Mouse (Mus musculus) neural tube, embryonic 13.5 days (tissue): ENCODE data around the gene Arfgap1. TPM values are rescaled to one million over a fixed set of nuclear protein-coding genes. Genes with fewer than 3 reads are reported as not detected.

Experiments
- ATAC-seq: fragments of 200-750 bp; cut with Nextera tagmentation; 2 replicates; pipeline ENCODE4 v1.8.0; 2017; ENCODE audit warnings: low read depth, mild to moderate bottlenecking, moderate TSS enrichment, moderate library complexity
- H3K27ac ChIP-seq: fragments of 300-500 bp; sonication (generic); replicated peaks from 2 replicates; pipeline ENCODE4 v1.5.1; 2015; ENCODE audit warnings: moderate library complexity, mild to moderate bottlenecking, inconsistent platforms
- H3K27me3 ChIP-seq: fragments of 300-500 bp; sonication (generic); 2 replicates; pipeline ENCODE4 v1.6.1; 2015; ENCODE audit warnings: mild to moderate bottlenecking, inconsistent platforms
- H3K36me3 ChIP-seq: fragments of 300-500 bp; sonication (generic); 2 replicates; pipeline ENCODE4 v1.6.1; 2015; ENCODE audit warnings: mild to moderate bottlenecking, inconsistent platforms
- H3K4me1 ChIP-seq: fragments of 300-500 bp; sonication (generic); replicated peaks from 2 replicates; pipeline ENCODE4 v1.6.1; 2015; ENCODE audit warnings: inconsistent platforms
- H3K4me2 ChIP-seq: fragments of 300-500 bp; sonication (generic); 2 replicates; pipeline ENCODE4 v1.6.1; 2015; ENCODE audit warnings: inconsistent platforms, mild to moderate bottlenecking, moderate library complexity
- H3K4me3 ChIP-seq: fragments of 300-500 bp; sonication (generic); 2 replicates; pipeline ENCODE4 v1.5.1; 2015; ENCODE audit warnings: mild to moderate bottlenecking, inconsistent platforms
- H3K9ac ChIP-seq: fragments of 300-500 bp; sonication (generic); 2 replicates; pipeline ENCODE4 v1.6.1; 2015; ENCODE audit warnings: moderate library complexity, mild to moderate bottlenecking, inconsistent platforms
- H3K9me3 ChIP-seq: fragments of 300-500 bp; sonication (generic); 2 replicates; pipeline ENCODE4 v1.6.1; 2016; ENCODE audit warnings: inconsistent platforms
- WGBS: fragments of 180-500 bp; shearing (Covaris S2); methylation state at CpG from one replicate; pipeline ENCODE4 v1.1.7; 2015; 5-methylcytosine and 5-hydroxymethylcytosine counted together
- polyA plus RNA-seq: library from polyadenylated mRNA; unstranded; fragments of >200 nt; fragmentation: Nextera tagmentation; extraction: Ambion mirVana; gene quantifications from 2 replicates; pipeline ENCODE4 v1.2.1, GENCODE M21; 2015

The Arfgap1 gene
- polyA plus RNA-seq, 1 experiment from 2014 or later = 106 TPM

- Histone ChIP-seq H3K4me1 (peaks cover 59% of the 10 kb centered on the region), H3K36me3 (no peaks in the 10 kb centered on the region)
Measured at GRCm38 (mm10) chr2:180953638-180954037, 13.4 kb upstream of the Arfgap1 start.

GRCm38 (mm10) chr2:180954061-180955047, 12.7 kb upstream of the Arfgap1 start, which contains the start of gene Nkain4:
Nkain4 (minus strand) TSS chr2:180954699.
- WGBS = under 1% methylated on average over 52 of the region's 52 CpGs
- peak within 1 kb of the TSS; percentile 95 for H3K27ac ChIP-seq
- ATAC-seq = peak; percentile 94

More at GRCm38 (mm10) chr2:180953638-180954037, 13.4 kb upstream of the Arfgap1 start:
- Histone ChIP-seq H3K27ac (peak overlapping the region; percentile 95), H3K9me3 (no peaks in the 10 kb centered on the region), H3K9ac (peak overlapping the region; percentile 80), H3K4me3 (peak overlapping the region; percentile 61), H3K4me2 (peak overlapping the region; percentile 80), H3K27me3 (no peaks in the 10 kb centered on the region)
- ATAC-seq = no peak
- WGBS = 11% methylated on average over 2 of the region's 2 CpGs

GRCm38 (mm10) chr2:180959605-180960004, 7.4 kb upstream of the Arfgap1 start:
- H3K4me2 ChIP-seq = no peak overlapping the region
- no peak overlapping the region for H3K4me3 ChIP-seq
- H3K36me3 ChIP-seq = no peaks in the 10 kb centered on the region
- WGBS = 77% methylated on average over 7 of the region's 7 CpGs
- no peaks in the 10 kb centered on the region for H3K27me3 ChIP-seq
- no peak overlapping the region for H3K9ac ChIP-seq
- H3K4me1 ChIP-seq = peaks cover 10% of the 10 kb centered on the region; the same call in 1 of the 2 replicates
- H3K27ac ChIP-seq = no peak overlapping the region
- ATAC-seq = no peak
- no peaks in the 10 kb centered on the region for H3K9me3 ChIP-seq

More at GRCm38 (mm10) chr2:180954061-180955047, 12.7 kb upstream of the Arfgap1 start, which contains the start of gene Nkain4:
- H3K9ac ChIP-seq = peak within 1 kb of the TSS; percentile 80
- H3K4me2 ChIP-seq = peak within 1 kb of the TSS; percentile 80
- no peaks in the 10 kb centered on the region for H3K36me3 ChIP-seq
- H3K4me3 ChIP-seq = peak within 1 kb of the TSS; percentile 61
- no peaks in the 10 kb centered on the region for H3K27me3 ChIP-seq
- peaks cover 57% of the 10 kb centered on the region for H3K4me1 ChIP-seq
- H3K9me3 ChIP-seq = no peaks in the 10 kb centered on the region

DNA sequence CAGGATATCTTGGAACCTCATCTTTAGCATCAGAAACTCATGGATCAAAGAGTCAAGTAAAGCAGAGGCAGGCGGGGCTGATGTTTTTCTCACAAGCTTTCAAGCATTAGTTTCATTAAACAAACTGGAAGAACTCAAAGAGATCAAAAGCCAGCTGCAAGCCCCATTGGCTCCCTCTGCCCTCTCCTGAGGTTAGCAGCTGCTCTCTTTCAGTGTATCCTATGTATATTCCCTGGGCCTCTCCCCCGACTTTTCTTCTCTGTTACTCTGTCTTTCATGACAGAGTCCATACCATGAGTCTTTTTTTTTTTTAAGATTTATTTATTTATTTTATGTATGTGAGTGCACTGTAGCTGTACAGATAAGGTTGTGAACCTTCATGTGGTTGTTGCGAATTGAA, 6.8 kb upstream of the Arfgap1 start:
- Histone ChIP-seq H3K36me3 (no peaks in the 10 kb centered on the region), H3K9ac (no peak overlapping the region), H3K4me3 (no peak overlapping the region), H3K4me1 (peaks cover 5% of the 10 kb centered on the region; the same call in 1 of the 2 replicates), H3K9me3 (no peaks in the 10 kb centered on the region), H3K27me3 (no peaks in the 10 kb centered on the region), H3K4me2 (no peak overlapping the region), H3K27ac (no peak overlapping the region)
- WGBS = 85% methylated on average over 3 of the region's 3 CpGs
- no peak for ATAC-seq

- no peak overlapping the region for H3K9ac ChIP-seq
- WGBS = 74% methylated on average over 2 of the region's 2 CpGs
- H3K4me3 ChIP-seq = no peak overlapping the region
- H3K27ac ChIP-seq = no peak overlapping the region
- no peak for ATAC-seq
- H3K27me3 ChIP-seq = no peaks in the 10 kb centered on the region
- no peaks in the 10 kb centered on the region for H3K9me3 ChIP-seq
- H3K4me1 ChIP-seq = peaks cover 10% of the 10 kb centered on the region
- no peaks in the 10 kb centered on the region for H3K36me3 ChIP-seq
- no peak overlapping the region for H3K4me2 ChIP-seq
Measured at GRCm38 (mm10) chr2:180962616-180963308, 4.3 kb upstream of the Arfgap1 start.

DNA sequence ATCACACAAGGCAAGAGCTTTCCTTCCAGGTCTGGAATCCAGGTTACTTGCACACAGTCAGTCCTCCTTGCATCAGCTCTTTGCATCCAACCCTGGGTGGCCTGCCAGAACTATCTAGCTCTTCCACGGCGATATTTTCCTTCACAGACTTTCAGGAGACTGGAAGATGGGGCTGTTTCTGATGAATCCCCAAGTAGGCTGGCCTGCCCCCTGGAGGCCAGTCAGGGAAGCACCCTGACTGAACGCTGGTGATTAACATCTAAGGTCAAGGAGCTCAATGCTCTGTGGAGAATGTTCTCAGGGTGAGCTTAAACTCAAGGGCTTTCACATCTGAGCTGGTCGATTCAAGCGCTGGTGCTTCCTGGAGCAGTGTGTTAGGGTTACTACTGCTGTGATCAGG, 3.1 kb upstream of the Arfgap1 start:
- H3K36me3 ChIP-seq = 0 out of 2 replicates have a peak, but pooled peaks cover 5% of the 10 kb centered on the region
- H3K4me3 ChIP-seq = no peak overlapping the region
- H3K9me3 ChIP-seq = no peaks in the 10 kb centered on the region
- no peak overlapping the region for H3K4me2 ChIP-seq
- H3K4me1 ChIP-seq = peaks cover 22% of the 10 kb centered on the region
- no peak overlapping the region for H3K9ac ChIP-seq
- ATAC-seq = no peak
- WGBS = 4% methylated on average over 5 of the region's 5 CpGs
- H3K27ac ChIP-seq = no peak overlapping the region
- H3K27me3 ChIP-seq = no peaks in the 10 kb centered on the region

DNA sequence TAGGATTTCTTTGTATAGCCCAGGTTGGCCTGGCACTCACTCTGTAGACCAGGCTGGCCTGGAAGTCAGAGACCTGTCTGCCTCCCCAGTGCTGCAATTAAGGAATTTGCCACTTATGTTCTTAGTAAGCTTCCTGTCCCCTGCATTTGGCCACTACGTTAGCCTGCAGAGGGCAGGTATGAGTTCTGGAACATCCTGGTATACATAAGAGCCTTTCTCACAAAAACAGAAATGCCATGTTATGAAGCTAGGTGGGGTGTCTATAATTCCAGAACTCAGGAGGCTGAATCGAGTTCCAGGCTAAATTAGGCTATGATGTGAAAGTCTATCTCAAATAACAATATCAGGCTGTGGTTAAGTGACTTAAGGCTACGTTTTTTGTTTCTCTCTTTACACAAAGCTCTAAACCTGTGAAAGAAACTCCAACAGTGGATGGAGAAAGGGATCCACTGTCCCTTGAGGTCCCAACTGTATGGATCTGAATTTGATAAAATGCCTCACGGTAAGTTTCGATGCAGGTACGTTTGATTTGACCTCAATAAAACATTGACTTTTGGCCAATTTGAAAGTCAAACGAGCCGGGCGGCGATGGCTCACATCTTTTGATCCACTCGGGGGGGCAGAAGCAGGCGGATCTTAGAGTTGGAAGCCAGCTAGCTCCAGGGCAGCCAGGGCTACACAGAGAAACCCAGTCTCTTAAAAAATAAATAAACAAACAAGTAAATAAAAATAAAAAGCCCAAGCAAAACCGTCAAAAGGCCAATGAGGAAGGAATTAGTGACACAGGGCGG, 738 bp upstream of the Arfgap1 start:
- Histone ChIP-seq H3K4me1 (peaks cover 31% of the 10 kb centered on the region), H3K4me3 (peak overlapping the region; percentile 90), H3K9me3 (no peaks in the 10 kb centered on the region), H3K9ac (peak overlapping the region; percentile 97), H3K4me2 (peak overlapping the region; percentile 93), H3K27ac (peak overlapping the region; percentile 92), H3K27me3 (no peaks in the 10 kb centered on the region), H3K36me3 (peaks cover 24% of the 10 kb centered on the region)
- ATAC-seq = no peak
- WGBS = 19% methylated on average over 14 of the region's 14 CpGs

DNA sequence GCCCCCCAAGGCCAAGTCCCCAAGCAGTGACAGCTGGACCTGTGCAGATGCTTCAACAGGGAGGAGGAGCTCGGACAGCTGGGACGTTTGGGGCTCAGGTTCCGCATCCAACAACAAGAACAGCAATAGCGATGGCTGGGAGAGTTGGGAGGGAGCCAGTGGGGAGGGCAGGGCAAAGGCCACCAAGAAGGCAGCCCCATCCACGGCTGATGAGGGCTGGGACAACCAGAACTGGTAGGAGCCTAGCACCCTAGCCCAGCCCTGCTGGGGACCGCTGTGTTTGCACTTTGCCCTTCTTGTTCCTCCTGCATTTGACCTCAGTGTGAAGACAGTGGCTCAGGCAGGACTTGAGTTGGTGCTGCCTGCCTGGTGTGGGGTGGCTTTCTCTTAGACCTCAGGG, 14.1 kb downstream of the Arfgap1 start:
- H3K36me3 ChIP-seq = peaks cover 86% of the 10 kb centered on the region
- H3K27me3 ChIP-seq = no peaks in the 10 kb centered on the region
- no peak overlapping the region for H3K4me3 ChIP-seq
- ATAC-seq = no peak
- no peak overlapping the region for H3K27ac ChIP-seq
- no peak overlapping the region for H3K9ac ChIP-seq
- H3K4me1 ChIP-seq = 0 out of 2 replicates have a peak, but pooled peaks cover 2% of the 10 kb centered on the region
- 82% methylated on average over 6 of the region's 6 CpGs for WGBS
- no peaks in the 10 kb centered on the region for H3K9me3 ChIP-seq
- no peak overlapping the region for H3K4me2 ChIP-seq

GRCm38 (mm10) chr2:180985635-180986034, 18.6 kb downstream of the Arfgap1 start:
- no peak overlapping the region for H3K27ac ChIP-seq
- H3K4me1 ChIP-seq = peaks cover 29% of the 10 kb centered on the region
- no peaks in the 10 kb centered on the region for H3K9me3 ChIP-seq
- H3K4me2 ChIP-seq = no peak overlapping the region
- H3K9ac ChIP-seq = no peak overlapping the region
- H3K36me3 ChIP-seq = peaks cover 41% of the 10 kb centered on the region
- ATAC-seq = no peak
- H3K27me3 ChIP-seq = no peaks in the 10 kb centered on the region
- no peak overlapping the region for H3K4me3 ChIP-seq
- 94% methylated on average over 2 of the region's 2 CpGs for WGBS

DNA sequence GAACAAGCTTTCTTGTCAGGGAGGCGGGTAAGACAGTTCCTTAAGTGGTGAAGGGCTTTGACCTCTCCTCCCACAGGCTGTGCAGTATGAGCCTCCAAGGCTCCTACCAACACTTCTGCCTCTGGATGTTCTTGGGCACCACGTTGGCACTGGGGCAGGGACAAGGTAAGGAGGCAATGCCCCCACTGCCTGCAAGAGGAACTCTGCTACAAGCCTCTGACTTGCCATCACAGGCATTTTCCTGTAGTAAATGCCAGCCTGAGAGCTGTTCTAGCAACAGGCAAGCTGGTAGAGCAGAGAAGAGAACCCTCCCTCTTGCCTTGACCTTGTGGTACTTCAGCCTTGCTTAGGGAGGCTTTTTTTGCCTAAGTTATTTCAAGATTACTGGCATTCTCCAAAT, 19.4 kb downstream of the Arfgap1 start, which contains the start of gene Col20a1:
Col20a1 (plus strand) TSS at position 87 of the 400 bp plus-strand sequence.
- Histone ChIP-seq H3K4me3 (no peak within 1 kb of the TSS), H3K9me3 (no peaks in the 10 kb centered on the region), H3K4me1 (peaks cover 29% of the 10 kb centered on the region), H3K27me3 (no peaks in the 10 kb centered on the region), H3K4me2 (no peak within 1 kb of the TSS), H3K36me3 (peaks cover 33% of the 10 kb centered on the region), H3K27ac (no peak within 1 kb of the TSS; the same call in 1 of the 2 replicates), H3K9ac (no peak within 1 kb of the TSS)
- WGBS = 51% methylated on average over 2 of the region's 2 CpGs
- ATAC-seq = no peak

GRCm38 (mm10) chr2:180987001-180987400, 20.0 kb downstream of the Arfgap1 start:
- Histone ChIP-seq H3K36me3 (peaks cover 28% of the 10 kb centered on the region), H3K4me2 (no peak overlapping the region), H3K4me3 (no peak overlapping the region), H3K4me1 (peaks cover 29% of the 10 kb centered on the region), H3K9me3 (no peaks in the 10 kb centered on the region), H3K9ac (no peak overlapping the region), H3K27me3 (no peaks in the 10 kb centered on the region), H3K27ac (no peak overlapping the region; the same call in 1 of the 2 replicates)
- no peak for ATAC-seq
- WGBS = 36% methylated on average over 1 of the region's 1 CpGs
